Mouse (Mus musculus): ENCODE results near the gene Rp9.

DNA sequence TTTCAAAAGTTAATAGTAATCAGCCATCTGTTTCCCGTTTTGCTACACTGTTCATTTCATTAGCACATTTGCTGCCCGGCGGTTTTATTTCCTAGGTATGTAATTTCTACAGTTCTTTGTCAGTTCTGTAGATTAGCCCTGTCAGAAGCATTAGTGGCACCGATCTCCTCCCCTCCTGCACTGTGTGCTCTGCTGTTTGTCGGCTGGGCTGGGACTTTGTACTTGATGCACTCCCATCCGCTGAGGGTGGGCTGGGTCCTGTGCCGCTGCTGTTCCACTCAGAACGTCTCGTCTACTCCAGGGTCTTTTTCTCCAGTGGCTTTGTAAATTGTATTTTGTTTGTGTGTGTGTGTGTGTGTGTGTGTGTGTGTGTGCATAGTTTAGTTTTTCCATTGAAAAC lies 19.4 kb upstream of the Rp9 start:
- TF ChIP-seq GATA1 (IDR thresholded peaks at IDR 0.05; ENCODE audit: low read length), result no peak
- no peak for TF ChIP-seq TAL1 (IDR thresholded peaks at IDR 0.05; ENCODE audit: low read length)

Data from erythroblast, embryonic 14.5 days (primary cell).